Mouse (Mus musculus): Measurements from ENCODE around the gene Carmil1.
"Not testable (repeated sequence)": the region's sequence is repeated elsewhere in the genome, so short reads cannot be mapped to it uniquely, and the experiment has no call there.

Gene Carmil1

GRCm38 (mm10) chr13:24147006-24147405 is 133.6 kb downstream of the Carmil1 start:
- no peak for DNase-seq

GRCm38 (mm10) chr13:24146541-24146940 is 134.1 kb downstream of the Carmil1 start:
- no peak for DNase-seq

DNA sequence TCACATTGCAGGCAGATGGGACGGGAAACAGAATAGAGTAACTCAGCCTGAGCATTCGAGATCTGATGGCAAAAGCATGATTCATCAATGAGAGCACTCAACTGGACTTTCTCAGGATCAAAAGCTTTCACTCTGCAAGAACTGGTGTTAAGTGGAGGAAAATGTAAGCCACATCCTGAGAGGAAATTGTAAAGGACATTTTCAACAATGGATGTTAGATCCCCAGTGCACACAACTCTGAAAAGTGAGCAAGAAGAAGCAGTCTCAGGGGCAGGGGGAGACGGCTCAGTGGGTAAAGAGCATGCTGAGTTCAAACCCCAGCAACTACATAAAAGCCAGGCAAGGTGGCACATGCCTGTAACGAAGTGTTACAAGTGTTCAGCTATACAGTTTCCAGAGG is 135.7 kb downstream of the Carmil1 start:
- DNase-seq: no peak

DNA sequence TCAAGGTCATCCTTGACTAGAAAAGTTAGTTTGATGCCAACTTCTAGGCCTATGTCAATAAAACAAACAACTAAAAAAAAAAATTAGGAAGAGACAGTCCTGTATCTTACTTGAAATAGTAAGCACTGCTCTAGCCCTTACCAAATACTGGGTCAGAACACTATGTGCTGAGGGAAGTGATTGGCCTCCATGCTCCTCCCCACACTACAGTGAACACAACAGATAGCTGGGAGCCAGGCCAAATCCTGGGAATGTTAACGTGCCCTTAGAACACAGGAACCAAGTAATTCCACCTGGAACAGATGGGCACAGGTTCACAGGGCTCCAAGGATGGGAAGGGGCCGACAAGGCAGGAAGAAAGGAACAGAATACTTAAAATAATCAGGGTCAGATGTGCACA is 136.5 kb downstream of the Carmil1 start:
- peak; percentile 78 for DNase-seq

DNA sequence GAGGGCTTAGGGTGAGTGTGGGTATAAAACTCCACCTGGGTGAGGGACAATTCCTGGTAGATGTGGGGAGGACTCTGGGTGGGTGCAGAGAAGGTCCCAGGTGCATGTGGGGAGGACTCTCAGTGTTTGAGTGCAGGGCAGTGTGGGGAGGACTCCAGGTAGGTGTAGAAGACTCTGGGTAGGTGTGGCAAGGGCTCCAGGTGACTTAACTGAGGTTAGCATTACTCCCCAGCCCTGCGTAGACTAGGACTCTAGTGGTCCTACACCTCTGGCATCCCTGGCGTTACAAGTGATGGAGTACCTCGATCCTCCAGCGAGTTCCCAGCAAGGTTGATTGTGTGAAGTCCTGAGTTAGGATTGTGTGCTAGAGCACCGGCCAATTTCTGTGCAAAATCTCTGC is 143.8 kb downstream of the Carmil1 start:
- DNase-seq: no peak

DNA sequence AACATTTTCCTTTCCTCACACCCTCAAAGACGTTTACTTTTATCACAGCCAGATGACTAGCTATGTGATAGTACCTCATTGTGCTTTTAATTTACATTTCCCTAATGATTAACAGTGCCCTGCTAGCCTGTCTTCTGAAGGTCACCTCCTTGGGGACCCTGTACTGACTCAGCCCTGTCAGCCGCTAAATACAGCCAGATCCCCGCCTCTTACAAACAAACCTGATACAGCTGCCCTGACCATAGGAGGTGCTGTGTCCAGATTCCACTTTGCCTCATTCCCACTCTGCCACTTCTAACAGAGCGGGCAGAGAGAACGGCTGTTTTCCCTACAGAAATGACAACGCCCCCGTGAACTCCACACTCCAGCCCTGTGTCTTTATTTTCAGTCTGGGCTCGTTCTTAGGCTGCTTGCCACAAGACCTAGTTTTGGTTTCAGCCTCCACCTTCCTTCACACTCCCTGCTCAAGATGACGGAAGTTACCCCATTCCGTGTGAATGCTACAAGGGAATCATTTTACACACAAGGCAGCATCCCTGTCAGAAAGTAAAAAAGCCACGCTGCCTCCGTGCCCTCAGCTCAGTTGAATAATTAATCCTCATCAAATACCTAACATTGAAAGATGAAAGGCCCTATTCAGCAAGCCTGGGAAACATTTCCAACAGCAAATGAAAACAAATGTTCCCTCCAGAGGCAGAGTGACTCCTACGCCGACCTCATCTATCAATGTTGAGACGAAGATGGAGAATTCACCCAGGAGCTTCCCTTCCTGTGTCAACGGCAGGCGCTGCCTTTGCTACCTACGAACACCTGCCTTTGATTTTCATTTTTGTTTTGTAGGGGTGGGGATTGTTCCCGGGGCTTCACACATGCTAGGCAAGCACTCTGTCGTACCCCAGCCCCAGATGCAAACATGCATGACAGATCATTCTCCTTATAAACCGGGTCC is 145.0 kb downstream of the Carmil1 start:
- no peak for DNase-seq

DNA sequence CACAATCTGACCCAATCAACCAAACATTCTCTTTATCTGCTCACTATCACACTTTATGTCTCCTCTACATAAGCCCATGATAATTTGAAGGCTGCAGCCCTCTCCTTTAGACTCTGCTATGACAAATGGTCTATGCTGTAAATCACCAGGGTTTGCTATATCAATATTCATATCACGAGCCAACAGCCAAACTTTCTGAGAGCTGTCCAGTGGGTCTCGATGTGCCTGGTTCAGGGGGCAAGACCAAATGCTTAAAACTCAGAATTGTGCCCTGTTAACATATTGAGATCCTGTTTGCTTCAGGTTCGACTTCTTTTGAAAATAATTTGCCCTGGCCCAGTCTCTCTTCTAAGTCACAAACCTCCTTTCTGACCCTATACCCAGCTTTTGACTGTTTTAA is 147.7 kb downstream of the Carmil1 start:
- DNase-seq: no peak

- DNase-seq: no peak
These were observed 149.3 kb downstream of the Carmil1 start for GRCm38 (mm10) chr13:24131319-24131718.

DNA sequence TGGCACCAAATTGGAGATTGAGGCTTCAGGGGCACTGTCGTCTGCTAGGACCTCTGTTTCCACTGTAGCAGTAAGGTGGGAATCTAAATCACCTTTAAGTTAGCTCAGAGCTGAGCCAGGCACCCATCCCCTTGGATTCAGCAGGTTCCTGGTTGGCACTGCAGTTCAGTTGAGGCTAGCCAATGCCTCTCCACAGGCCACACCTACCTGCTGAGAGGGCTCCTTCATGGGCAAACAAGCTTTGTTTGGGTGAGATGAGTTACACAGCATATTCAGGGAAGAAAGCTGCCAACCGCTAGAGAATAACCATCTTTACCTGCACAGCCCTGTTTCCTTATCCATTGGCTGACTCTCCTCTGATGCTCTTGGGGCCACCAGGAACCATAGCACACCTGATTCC is 149.9 kb downstream of the Carmil1 start:
- DNase-seq: peak; percentile 51

DNA sequence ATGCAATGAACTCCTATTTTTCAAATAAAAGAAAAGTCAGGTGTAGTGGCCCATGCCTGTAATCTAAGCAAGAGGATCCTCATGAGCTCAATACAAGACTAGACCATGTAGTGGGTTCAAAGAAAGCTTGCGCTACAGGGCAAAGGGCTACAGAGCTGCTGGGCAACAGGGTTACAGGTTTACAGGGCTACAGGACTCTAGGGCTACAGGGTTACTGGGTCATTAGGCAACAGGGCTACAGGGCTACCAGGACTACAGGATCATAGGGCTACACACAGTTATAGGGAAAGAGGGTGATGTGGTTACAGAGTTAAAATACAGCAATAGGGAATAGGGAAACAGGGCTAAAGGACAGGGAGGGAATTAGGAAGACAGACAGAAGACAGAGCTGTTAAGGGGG is 151.9 kb downstream of the Carmil1 start:
- DNase-seq: no peak

DNA sequence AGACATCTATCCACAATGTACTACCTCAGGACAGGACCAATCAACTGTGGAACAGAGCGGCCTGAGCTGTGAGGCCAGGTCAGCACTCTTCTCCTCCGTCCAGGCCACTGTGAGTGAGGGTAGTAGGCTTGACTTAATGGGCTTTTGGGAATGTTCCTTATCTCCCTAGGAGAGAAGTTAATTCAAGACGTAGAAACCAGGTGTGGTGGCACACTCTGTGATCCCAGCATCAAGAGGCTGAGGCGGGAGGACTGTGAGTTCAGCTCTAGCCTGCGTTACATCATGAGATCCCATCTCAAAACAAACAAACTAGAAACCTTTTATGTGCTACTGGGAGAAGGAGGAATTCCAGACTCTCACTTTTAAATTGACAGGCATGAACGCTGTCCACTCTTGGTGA is 154.7 kb downstream of the Carmil1 start:
- no peak for DNase-seq

- DNase-seq: no peak
These were observed 163.3 kb downstream of the Carmil1 start for GRCm38 (mm10) chr13:24117181-24117812.

DNA sequence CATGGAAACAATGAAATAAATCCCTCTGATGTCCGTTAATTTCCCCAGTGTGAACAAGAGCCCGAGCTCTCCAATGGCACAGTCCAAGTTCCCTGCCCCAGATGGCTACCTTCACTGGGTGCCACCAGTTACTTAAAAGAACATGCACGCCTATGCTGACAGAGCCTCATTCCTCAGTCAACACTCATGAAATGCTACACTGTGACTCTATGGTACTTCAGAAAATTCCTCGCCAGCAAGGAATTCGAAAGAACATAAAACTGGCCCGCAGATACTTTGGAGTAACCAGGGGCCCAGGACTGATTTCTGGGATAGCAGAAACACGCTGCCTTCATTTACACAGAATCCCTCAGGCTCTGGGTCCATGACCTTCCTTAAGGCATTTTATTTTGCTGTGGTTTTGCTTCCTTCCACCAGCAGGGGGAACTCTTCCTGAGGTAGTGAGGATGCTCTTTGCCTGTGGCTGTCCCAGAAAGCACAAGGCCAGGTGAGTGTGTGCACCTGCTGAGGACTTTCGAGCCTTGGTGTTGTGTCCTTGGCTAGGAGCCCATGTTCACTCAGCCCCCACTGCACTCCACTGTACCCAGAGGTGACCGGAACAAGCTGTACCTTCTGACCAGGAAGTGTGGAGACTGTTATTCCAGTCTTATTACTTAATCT is 167.8 kb downstream of the Carmil1 start:
- peak; percentile 87 for DNase-seq

GRCm38 (mm10) chr13:24110329-24110728 is 170.3 kb downstream of the Carmil1 start:
- no peak for DNase-seq

DNA sequence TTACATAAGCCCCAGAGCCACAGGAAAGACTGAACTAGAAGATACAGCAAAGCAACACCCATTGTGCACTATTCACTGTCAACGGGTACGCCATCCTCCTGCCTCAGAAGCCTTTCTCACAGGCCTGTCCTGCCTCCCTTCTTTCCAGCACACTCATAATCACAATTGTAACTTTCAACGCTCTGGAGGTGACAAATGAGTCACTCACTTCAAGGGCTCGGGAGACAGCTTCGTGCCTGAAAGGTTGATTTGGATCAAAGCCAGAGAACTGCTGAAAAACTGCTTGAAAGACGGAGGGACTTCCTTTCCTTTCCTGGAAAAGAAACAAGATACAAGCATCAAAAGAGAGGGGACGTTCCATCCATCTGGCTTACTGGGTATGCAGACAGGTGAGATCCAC is 172.3 kb downstream of the Carmil1 start:
- DNase-seq: peak; percentile 42

- no peak for DNase-seq
These were observed 173.5 kb downstream of the Carmil1 start for GRCm38 (mm10) chr13:24107058-24107457.

GRCm38 (mm10) chr13:24105838-24106237 is 174.8 kb downstream of the Carmil1 start:
- DNase-seq: no peak

- no peak for DNase-seq
These were observed 175.3 kb downstream of the Carmil1 start for GRCm38 (mm10) chr13:24105340-24105669.

- DNase-seq: not testable (repeated sequence)
These were observed 175.8 kb downstream of the Carmil1 start for GRCm38 (mm10) chr13:24104611-24105339.

DNA sequence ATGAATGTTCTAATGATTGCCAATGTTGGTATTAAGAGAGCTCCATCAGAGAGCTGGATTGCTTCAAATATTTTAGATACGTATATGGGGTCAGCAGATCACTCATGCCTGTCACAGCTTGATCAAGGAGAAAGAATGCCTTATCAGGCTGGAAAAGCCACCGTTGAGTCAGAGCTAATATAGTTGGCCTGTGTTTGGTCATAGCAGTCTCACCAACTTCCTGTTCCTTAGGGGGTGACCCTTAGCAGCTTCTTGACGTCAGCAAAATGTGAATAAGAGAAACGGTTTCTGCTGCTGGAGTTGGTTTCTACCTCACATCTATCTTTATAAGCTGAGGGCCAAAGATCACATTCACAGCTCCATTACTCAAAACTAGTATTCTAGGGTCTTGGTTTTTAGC is 176.6 kb downstream of the Carmil1 start:
- DNase-seq: peak; percentile 7

DNA sequence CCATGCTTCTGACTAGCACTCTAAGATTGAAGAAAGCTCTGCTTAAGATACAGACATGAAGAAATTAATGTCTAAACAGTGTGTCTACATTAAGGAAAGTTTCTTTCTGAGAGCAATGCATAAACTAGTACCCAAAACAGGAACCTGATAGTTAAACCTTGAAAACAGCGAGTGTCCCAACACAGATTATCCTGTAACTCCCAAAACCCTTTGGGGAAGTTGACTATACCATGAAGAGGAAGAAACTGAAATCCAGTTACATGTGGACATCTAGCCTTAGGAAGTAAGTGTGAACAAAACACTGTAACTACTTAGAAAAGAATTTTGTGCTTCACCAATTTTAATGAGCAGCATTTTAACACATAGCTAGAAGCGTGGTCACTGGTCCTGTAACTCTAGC is 177.4 kb downstream of the Carmil1 start:
- DNase-seq: no peak

GRCm38 (mm10) chr13:24102256-24102655 is 178.3 kb downstream of the Carmil1 start:
- DNase-seq: no peak

Measured in lung, postnatal 36 days (tissue).